Mouse (Mus musculus) G1E (cell line): ENCODE data around the gene Fam129c.

Experiments used
- CTCF ChIP-seq: IDR thresholded peaks from 2 replicates; pipeline ENCODE4 v1.5.1; 2012; ENCODE audit warnings: low read depth, low read length, inconsistent platforms, mixed read lengths
- GATA1 ChIP-seq: IDR thresholded peaks from 2 replicates; pipeline ENCODE4 v1.6.1; 2012; ENCODE audit warnings: borderline replicate concordance, low read length, inconsistent platforms, mixed read lengths
- GATA2 ChIP-seq: IDR thresholded peaks from 2 replicates; pipeline ENCODE4 v1.6.1; 2012; ENCODE audit warnings: low read depth, low read length, inconsistent platforms, borderline replicate concordance
- POLR2AphosphoS5 ChIP-seq: IDR thresholded peaks from 2 replicates; pipeline ENCODE4 v1.6.1; 2012; ENCODE audit warnings: low read depth, low read length, inconsistent platforms; ENCODE audit not compliant: insufficient replicate concordance
- TAL1 ChIP-seq: conservative IDR thresholded peaks from 2 replicates; pipeline ENCODE4 v1.6.1; 2012; ENCODE audit warnings: low read depth, low read length, inconsistent platforms, mixed read lengths

- no peak for TF ChIP-seq GATA1
- TF ChIP-seq CTCF, result no peak
- no peak for TF ChIP-seq POLR2AphosphoS5
- no peak for TF ChIP-seq GATA2
- no peak for TF ChIP-seq TAL1
Observed at GRCm38 (mm10) chr8:71596384-71596783, 1.1 kb upstream of the Fam129c start.
